Mouse (Mus musculus): ENCODE results near the gene Rsph6a.

The Rsph6a gene

GRCm38 (mm10) chr7:19054047-19054776 is at the start of gene Rsph6a:
Gene Rsph6a, plus strand, starts transcription at chr7:19054690.
- peak; percentile 82 for DNase-seq

GRCm38 (mm10) chr7:19005417-19006121 is 48.9 kb upstream of the Rsph6a start:
- no peak for DNase-seq

GRCm38 (mm10) chr7:19006476-19006875 is 48.0 kb upstream of the Rsph6a start:
- DNase-seq: peak; percentile 92

DNA sequence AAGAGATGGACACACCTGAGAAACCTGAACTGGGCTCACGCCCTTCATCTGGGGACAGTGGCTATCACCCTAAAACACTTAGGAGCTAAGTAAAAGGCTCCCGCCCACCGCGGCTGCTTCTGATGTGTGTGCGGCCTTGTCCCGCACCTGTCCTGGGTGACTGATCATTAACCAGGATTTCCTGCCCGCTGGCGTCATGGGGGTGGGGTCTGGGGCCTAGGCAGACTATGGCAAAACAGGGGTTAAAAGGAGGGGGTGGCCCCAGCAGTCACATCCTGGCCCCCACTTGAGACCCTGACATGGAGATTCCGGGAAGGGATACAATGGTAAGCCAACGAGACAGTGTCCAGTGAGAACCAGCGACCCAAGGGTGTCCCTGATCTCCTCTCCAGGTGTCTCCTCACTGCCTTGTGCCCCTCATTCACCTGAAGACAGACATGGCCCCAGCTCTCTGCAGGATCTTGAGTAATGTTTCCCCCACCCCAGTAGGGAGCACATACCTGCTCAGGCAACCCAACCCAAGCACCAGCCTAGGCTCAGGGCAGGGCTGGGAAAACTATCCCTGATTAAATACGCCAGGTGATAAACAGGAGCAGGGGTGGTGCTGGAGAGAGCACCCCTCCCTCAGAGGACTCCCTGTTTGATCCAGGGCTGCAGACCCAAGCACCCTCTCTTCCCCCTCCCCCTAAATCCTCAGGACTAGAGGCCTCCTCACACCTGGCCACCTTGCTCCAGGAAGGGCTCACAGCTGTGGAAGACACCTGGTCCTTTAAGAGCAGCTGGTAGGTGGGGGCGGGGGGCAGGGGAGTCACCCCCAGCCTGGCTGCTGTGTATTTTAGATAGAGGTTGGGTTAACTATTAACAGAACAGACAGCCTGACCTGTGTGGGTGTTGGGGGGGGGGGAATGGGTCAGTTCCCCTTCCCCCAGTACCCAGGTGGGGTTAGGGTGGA is 47.2 kb upstream of the Rsph6a start:
- DNase-seq: no peak

DNA sequence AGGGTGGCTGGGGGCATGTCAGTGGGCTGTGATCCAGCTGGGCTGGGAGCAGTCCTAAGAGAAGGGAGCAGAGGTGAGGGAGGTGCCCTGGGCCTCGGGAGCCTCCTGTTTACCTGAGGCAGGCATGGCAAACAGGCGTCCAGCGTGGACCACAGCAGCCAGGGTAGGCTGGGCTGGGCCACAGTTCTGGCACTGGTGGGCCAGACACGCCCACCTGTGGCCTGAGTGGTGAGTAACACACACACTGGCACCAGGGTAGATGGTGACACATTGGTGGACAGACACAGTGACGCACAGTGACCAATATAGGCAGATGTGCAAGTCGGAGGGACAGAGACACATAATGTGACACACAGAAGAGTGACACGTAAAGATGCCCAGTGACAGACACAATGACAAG is 43.9 kb upstream of the Rsph6a start:
- no peak for DNase-seq

- peak; percentile 41 for DNase-seq
Observed at GRCm38 (mm10) chr7:19012025-19012621, 42.4 kb upstream of the Rsph6a start.

DNA sequence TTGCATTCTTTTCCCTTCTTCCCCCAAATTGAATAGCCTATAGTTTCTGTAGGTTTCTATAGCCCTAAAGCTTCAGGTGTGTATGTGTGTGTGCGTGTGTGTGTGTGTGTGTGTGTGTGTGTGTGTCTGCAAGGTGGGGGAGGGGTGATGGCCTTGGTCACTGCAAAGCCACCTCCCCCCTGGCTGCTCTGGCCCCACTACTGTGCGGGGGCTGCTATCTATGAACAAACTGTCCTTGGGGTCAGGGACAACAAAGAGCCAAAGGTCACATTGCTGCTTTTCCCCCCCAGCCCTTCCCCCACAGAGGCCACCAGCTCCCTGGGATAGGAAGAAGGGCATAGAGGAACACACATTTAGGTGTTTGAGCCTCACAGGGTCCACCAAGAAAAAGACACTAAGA is 41.6 kb upstream of the Rsph6a start:
- no peak for DNase-seq

DNA sequence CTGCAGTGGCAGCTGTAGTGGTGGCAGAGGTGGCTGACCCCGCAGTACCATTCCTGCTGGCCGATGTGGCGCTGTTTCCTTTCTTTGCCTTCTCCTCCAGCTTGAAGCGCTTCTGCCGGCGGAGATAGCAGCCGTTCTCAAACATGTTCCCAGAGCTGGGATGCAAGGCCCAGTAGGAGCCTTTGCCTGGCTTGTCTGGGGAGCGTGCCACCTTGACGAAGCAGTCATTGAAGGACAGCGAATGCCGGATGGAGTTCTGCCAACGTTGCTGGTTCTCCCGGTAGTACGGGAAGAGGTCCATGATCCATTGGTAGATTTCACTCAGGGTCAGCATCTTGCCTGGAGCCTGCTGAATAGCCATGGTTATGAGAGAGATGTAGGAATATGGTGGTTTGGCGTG is 40.0 kb upstream of the Rsph6a start:
- DNase-seq: peak; percentile 29

GRCm38 (mm10) chr7:19016042-19016441 is 38.4 kb upstream of the Rsph6a start:
- DNase-seq: no peak

DNA sequence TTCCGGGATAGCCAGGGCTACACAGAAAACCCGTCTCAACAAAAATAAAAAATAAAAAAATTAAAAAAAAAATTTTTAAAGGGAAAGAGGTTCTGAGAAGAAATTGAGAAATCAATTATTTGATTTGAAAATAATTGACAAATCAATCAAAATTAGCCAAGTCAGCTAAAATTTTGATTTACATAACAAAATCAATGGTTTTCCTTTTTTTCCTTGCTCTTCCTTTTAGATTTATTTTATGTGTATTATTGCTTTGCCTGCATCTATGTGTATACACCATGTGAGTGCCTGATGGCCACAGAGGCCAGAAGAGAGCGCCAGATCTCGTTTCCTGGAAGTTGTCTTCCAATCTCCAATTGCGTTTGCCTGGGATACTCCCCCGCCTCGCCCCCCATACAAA is 36.6 kb upstream of the Rsph6a start:
- no peak for DNase-seq

DNA sequence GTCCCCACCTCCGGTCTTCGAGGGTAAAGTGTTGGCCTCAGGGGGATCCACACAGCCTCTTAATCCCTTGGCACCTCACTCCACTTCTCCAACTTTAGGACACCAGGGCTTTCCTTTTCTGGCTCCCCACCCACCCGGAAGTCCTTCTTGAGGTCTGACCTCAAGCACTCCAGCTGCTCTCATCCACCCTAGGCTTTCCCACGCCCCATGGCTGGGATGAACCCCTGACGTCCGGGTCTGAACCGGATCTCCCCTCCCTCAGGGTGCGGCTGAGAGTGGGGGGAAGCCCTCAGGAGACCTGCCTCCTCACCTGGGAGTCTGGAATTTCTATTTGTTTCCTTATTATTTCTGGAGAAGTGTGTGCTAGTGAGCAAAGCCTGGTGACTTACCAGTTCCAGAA is 33.4 kb upstream of the Rsph6a start:
- no peak for DNase-seq

- DNase-seq: no peak
Observed at GRCm38 (mm10) chr7:19022189-19022958, 32.1 kb upstream of the Rsph6a start.

DNA sequence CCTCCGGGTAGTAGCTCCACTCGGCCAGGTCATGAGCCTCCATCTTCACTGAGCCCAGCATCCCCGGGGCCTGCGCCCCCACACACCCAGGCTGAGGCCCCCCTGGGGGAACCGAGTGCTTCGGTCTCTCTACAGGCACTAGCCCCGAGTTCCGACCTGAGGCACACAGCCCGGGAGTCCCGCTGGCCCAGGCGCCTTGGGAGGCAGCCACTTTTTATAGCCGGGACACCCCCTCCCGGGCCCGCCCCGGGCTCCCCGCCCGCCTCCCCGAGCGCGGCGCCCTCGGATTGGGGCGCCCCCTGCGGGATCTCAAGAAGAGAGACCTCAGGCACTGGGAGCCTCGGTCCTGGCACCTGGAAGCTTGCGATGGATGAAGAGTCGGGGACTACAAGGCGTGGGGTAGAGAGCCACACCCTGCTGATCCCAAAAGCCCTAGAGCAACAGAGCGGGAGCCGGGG is 31.1 kb upstream of the Rsph6a start, which contains the start of gene Foxa3:
Gene Foxa3 (minus strand): TSS at position 182 of the 458 bp plus-strand sequence.
- DNase-seq: peak; percentile 24

GRCm38 (mm10) chr7:19024096-19024506 is 30.4 kb upstream of the Rsph6a start, which contains the start of gene Sympk:
Gene Sympk, plus strand, starts transcription at chr7:19024377.
- peak; percentile 99 for DNase-seq

- DNase-seq: peak; percentile 55
Observed at GRCm38 (mm10) chr7:19024581-19025255, 29.8 kb upstream of the Rsph6a start.

DNA sequence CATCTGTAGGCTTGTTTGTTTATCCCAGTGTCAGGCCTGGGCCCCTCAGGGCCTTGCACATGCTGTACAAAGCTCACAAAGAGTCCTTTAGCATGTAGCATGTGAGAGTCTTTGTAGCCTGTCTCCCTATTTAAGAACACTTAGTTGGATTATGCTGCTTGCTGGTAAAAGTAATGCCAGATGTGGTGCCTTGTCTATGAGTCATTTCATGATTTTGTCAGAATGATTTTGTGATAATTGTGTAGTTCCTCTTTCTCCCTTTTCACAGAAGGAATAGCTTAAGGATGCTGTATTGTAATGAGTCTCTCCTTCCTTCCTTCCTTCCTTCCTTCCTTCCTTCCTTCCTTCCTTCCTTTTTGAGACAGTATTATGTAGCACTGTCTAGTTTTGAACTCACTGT is 26.4 kb upstream of the Rsph6a start:
- no peak for DNase-seq

DNA sequence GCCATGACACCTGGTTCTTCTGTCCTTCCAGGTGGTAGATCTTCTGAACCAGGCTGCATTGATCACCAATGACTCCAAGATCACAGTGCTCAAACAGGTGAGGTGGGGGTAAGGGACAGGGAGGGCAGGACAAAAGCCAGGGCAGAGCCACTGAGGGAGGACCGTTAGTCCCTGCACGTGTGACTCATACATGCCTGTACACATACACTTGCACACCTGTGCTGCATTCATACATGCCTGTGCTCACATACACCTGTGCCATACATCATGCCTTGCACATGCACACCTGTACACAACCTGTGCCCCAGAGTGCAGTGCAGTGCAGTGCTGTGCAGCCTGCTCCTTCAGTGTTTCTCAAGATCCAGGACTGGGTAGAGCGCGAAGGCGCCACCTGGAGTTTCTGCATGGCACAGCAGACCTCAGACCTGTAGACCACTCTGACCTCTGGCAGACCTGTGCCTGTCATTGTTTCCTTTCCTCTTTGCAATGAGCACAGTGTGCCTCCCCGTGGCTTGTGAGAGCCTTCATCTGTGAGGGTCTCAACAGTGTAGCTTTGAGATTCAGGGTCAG is 25.3 kb upstream of the Rsph6a start:
- DNase-seq: peak; percentile 73

DNA sequence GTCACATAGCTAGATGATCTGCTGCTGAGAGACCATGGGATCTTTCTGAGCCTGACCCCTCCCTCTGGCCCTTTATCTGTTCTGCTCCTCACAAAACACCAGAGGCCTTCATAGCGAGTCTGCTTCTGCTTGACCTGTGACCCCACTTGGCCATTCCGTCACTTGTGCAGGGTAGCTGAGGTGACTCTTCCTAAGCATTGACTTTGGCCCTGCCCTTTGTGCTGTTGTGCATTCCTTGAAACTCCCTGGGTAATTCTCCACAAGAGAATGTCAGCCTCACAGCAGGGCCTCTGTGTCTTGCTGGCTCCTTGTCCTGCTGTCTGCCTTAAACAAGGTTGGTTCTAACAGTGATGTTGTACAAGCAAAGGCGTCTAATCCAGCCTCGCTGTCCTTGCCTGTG is 22.8 kb upstream of the Rsph6a start:
- DNase-seq: no peak

DNA sequence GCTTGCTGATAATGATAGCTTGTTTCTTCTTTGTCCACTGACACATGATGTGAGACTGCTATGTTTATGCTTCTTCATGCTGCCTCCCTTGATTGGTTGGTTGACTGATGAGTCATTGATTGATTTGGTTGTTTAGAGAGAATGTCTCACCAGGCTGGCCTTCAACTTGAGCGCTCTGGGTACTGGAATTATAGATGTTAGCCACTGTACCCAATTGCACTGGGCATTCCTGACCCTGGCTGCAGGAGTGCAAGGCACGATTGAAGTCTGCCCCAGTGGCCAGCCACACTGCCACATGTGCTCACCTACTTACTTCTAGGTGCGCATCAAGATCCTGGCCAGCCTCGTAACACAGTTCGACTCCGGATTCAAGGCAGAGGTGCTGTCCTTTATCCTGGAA is 9.9 kb upstream of the Rsph6a start:
- DNase-seq: no peak

- no peak for DNase-seq
Observed at GRCm38 (mm10) chr7:19046286-19047069, 8.0 kb upstream of the Rsph6a start.

All from embryo, embryonic 11 days (tissue).